Mouse (Mus musculus) bone marrow macrophage, adult 2 months (primary cell): ENCODE data around the gene Lefty1.

ENCODE experiments used
- CTCF ChIP-seq: IDR thresholded peaks from 2 replicates; pipeline ENCODE4 v1.5.1; 2012; ENCODE audit warnings: low read depth, mild to moderate bottlenecking, low read length, moderate library complexity
- POLR2A ChIP-seq: IDR thresholded peaks from 2 replicates; pipeline ENCODE4 v1.6.1; 2012; ENCODE audit warnings: mild to moderate bottlenecking, low read depth, low read length, borderline replicate concordance

GRCm38 (mm10) chr1:180934467-180935419, at the start of gene Lefty1:
- TF ChIP-seq POLR2A (no peak), CTCF (no peak)
